Mouse (Mus musculus): ENCODE measurements around the gene Fam32a. TPM values are rescaled to one million over a fixed set of nuclear protein-coding genes. Genes with fewer than 3 reads are reported as not detected.

Fam32a gene
- total and polyA plus RNA-seq, 3 experiments: 33.1 to 43.0 (median 34.6) TPM

- H3K36me3 ChIP-seq (replicated peaks in 1 of 2; ENCODE audit: control insufficient read depth in 1 of 2, insufficient read depth in 1 of 2, low read length in 1 of 2): peaks cover 0 to under 1% of the 10 kb centered on the region in 2 experiments
- in situ Hi-C loops (cut with MboI; ENCODE audit: low pct_ligation_motif_present, low pct_unique_long_range_greater_than_20kb, low sequenced_read_pairs) (loop anchor here (5.0 kb wide), 1 partner anchor 39 kb away; no protein-coding TSS in a partner anchor), dilution Hi-C loops (cut with MboI; ENCODE audit: extremely low pct_ligation_motif_present, extremely low pct_unique_long_range_greater_than_20kb, low sequenced_read_pairs) (no loop called here)
- H3K9ac ChIP-seq (ENCODE audit: insufficient read depth, low read depth): no peak overlapping the region
- TF ChIP-seq ZMIZ1 (IDR thresholded peaks at IDR 0.05; ENCODE audit: low read depth, low read length): no peak
- TF ChIP-seq CTCF (conservative IDR thresholded peaks at IDR 0.05 in 1 of 2, IDR thresholded peaks at IDR 0.05 in 1 of 2; ENCODE audit: low read depth in 2 of 2, low read length in 2 of 2): no peak
- no peak for TF ChIP-seq CHD2 (IDR thresholded peaks at IDR 0.05; ENCODE audit: low read length)
- TF ChIP-seq USF2 (conservative IDR thresholded peaks at IDR 0.05; ENCODE audit: low read depth, low read length): no peak
- TF ChIP-seq SIN3A (IDR thresholded peaks at IDR 0.05; ENCODE audit: low read length): 0 out of 2 replicates have a peak, but pooled peaks have one; percentile 38
- TF ChIP-seq EP300 (IDR thresholded peaks at IDR 0.05; ENCODE audit: low read length): peak; percentile 85
- no peak for TF ChIP-seq TBP (conservative IDR thresholded peaks at IDR 0.05; ENCODE audit: low read depth, low read length)
- no peak for TF ChIP-seq MAZ (IDR thresholded peaks at IDR 0.05; ENCODE audit: low read depth, low read length)
- no peak for TF ChIP-seq PAX5 (IDR thresholded peaks at IDR 0.05; ENCODE audit: low read length)
- TF ChIP-seq ELF1 (IDR thresholded peaks at IDR 0.05; ENCODE audit: low read depth, low read length): peak; percentile 56; the same call in 1 of the 2 replicates
- 0 out of 2 replicates have a peak, but pooled peaks have one; percentile 35 for TF ChIP-seq MEF2A (IDR thresholded peaks at IDR 0.05; ENCODE audit: borderline replicate concordance, low read depth, low read length)
- TF ChIP-seq ZC3H11A (IDR thresholded peaks at IDR 0.05; ENCODE audit: low read depth, low read length): no peak
- TF ChIP-seq MAX (IDR thresholded peaks at IDR 0.05; ENCODE audit: low read length): no peak
- no peak for TF ChIP-seq MAFK (IDR thresholded peaks at IDR 0.05; ENCODE audit: insufficient replicate concordance, low read length)
- no peak for TF ChIP-seq CHD1 (IDR thresholded peaks at IDR 0.05; ENCODE audit: low read depth, low read length)
- TF ChIP-seq MXI1 (IDR thresholded peaks at IDR 0.05; ENCODE audit: low read depth, low read length): no peak
- 0 out of 2 replicates have a peak, but pooled peaks have one; percentile 17 for TF ChIP-seq NRF1 (IDR thresholded peaks at IDR 0.05; ENCODE audit: low read depth, low read length)
- TF ChIP-seq IRF4 (IDR thresholded peaks at IDR 0.05; ENCODE audit: low read depth, low read length): peak; percentile 73
- TF ChIP-seq ETS1 (conservative IDR thresholded peaks at IDR 0.05; ENCODE audit: low read depth, low read length): peak; percentile 59
- no peak for TF ChIP-seq ZKSCAN1 (IDR thresholded peaks at IDR 0.05; ENCODE audit: borderline replicate concordance, low read depth, low read length)
- no peak for TF ChIP-seq TCF12 (IDR thresholded peaks at IDR 0.05; ENCODE audit: low read depth, low read length)
- TF ChIP-seq UBTF (IDR thresholded peaks at IDR 0.05; ENCODE audit: low read depth, low read length): no peak
- H3K4me3 ChIP-seq (replicated peaks in 1 of 3; ENCODE audit: low read depth in 2 of 3, low read length in 2 of 3, poor library complexity in 1 of 3): no peak overlapping the region
- H3K4me1 ChIP-seq (ENCODE audit: control insufficient read depth in 1 of 2, insufficient read depth in 2 of 2): peaks cover 3 to 34% of the 10 kb centered on the region in 2 experiments; a peak in 3 of 4 replicates
- H3K27ac ChIP-seq (ENCODE audit: insufficient read depth, low read depth): no peak overlapping the region
- H3K9me3 ChIP-seq (replicated peaks; ENCODE audit: low read length): no peaks in the 10 kb centered on the region
- no peak overlapping the region for H3K4me2 ChIP-seq (ENCODE audit: insufficient read depth, low read depth, poor library complexity, severe bottlenecking)
- H3K79me2 ChIP-seq (replicated peaks; ENCODE audit: control insufficient read depth, extremely low read depth, insufficient read depth, poor library complexity, severe bottlenecking): peaks cover 13% of the 10 kb centered on the region
- DNase-seq (ENCODE audit: extremely low read depth): peak; percentile 69
- no peaks in the 10 kb centered on the region for H3K27me3 ChIP-seq (replicated peaks)
These were observed 3.7 kb upstream of the Fam32a start for GRCm38 (mm10) chr8:72215871-72216270.

Measured in CH12.LX (cell line).